ENCODE assay signal across 7 mouse cellular contexts in the genomic region with DNA sequence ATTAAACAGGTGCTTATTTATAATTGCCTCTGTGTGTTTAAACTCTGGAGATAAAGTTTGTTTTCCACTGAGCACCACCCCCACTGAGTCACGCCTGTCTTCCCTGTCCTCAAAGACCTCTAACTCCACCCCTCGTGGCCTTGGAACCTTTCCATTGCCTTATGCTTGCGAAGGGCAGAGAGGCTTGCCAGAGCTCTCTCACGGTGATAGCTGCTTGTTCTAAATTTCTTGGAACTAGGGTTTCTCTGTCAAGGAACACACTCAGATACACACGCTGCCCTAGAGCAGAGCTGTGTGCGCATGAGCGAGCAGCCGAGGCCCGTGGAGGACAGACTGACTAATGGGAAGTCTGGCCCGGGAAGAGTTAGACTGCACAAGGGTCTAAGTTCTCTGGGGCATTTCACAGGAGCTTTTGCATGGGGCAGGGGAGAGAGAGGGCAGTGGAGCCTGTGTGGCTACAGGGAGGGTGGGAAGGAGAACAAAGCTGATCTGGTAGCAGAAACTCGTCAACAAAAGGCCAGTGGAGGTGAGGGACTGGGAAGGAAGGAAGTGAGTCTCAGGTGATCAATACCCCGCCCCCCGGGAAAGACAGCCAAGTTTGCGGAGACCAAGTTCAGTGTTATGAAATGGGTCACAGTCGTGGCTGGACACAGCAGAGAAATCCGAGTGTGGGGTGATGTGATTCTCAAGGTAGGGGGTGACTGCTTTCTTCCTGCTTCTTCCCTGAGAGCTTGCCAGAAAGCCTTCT. TPM values are rescaled to one million over a fixed set of nuclear protein-coding genes. Genes with fewer than 3 reads are reported as not detected.
DNase-seq lines count a peak whose midpoint lies in the region; ATAC-seq and TF ChIP-seq lines count a peak whose summit lies in the region.

No protein-coding gene starts in this region.

- peak; percentile 56 for ATAC-seq in heart, embryonic 12.5 days (ENCODE audit: insufficient number of reproducible peaks, low FRiP score)
- peak; percentile 88 for ATAC-seq in stomach, postnatal 0 days (ENCODE audit: low FRiP score, low TSS enrichment)

- H3K36me3 ChIP-seq in heart, embryonic 12.5 days = no peaks in the 10 kb centered on the region
- H3K36me3 ChIP-seq in stomach, postnatal 0 days (ENCODE audit: control insufficient read depth, insufficient read depth, low read length) = no peaks in the 10 kb centered on the region

- H3K9me3 ChIP-seq in heart, embryonic 12.5 days (replicated peaks) = no peaks in the 10 kb centered on the region
- no peaks in the 10 kb centered on the region for H3K9me3 ChIP-seq in stomach, postnatal 0 days (ENCODE audit: control insufficient read depth, low read length)

- peak; percentile 83 for DNase-seq in urinary bladder, postnatal 14 days (ENCODE audit: low spot score)
- DNase-seq in urinary bladder, adult 2 months (ENCODE audit: low spot score) = no peak
- DNase-seq in brain, adult 2 months (ENCODE audit: low read depth, low spot score) = peak; percentile 67
- peak; percentile 92 to 93 for DNase-seq in kidney, postnatal 36 days
- peak; percentile 84 for DNase-seq in stomach, postnatal 0 days (ENCODE audit: low spot score)
- DNase-seq in layer of hippocampus, adult 9-10 months (ENCODE audit: low spot score) = no peak

- peak overlapping the region; percentile 20 for H3K4me2 ChIP-seq in heart, embryonic 12.5 days
- H3K4me2 ChIP-seq in stomach, postnatal 0 days (replicated peaks; ENCODE audit: low read depth) = peak overlapping the region; percentile 43

- 44% methylated on average over 16 of the region's 16 CpGs for WGBS in heart, embryonic 12.5 days
- WGBS in stomach, postnatal 0 days = 20% methylated on average over 16 of the region's 16 CpGs

- no peak for TF ChIP-seq EP300 in stomach, postnatal 0 days (optimal IDR thresholded peaks at IDR 0.05)

- H3K4me3 ChIP-seq in heart, embryonic 12.5 days = no peak overlapping the region
- H3K4me3 ChIP-seq in stomach, postnatal 0 days (ENCODE audit: low read depth, low read length) = no peak overlapping the region

- H3K9ac ChIP-seq in heart, embryonic 12.5 days = peak overlapping the region; percentile 41; the same call in 1 of the 2 replicates
- H3K9ac ChIP-seq in stomach, postnatal 0 days (ENCODE audit: low read length) = peak overlapping the region; percentile 35; the same call in 1 of the 2 replicates

- H3K27ac ChIP-seq in heart, embryonic 12.5 days (ENCODE audit: poor library complexity, severe bottlenecking) = peak overlapping the region; percentile 73
- H3K27ac ChIP-seq in stomach, postnatal 0 days (replicated peaks) = peak overlapping the region; percentile 90

- peaks cover 41% of the 10 kb centered on the region for H3K4me1 ChIP-seq in heart, embryonic 12.5 days (replicated peaks)
- peaks cover 8% of the 10 kb centered on the region; the same call in 1 of the 2 replicates for H3K4me1 ChIP-seq in stomach, postnatal 0 days (replicated peaks; ENCODE audit: control insufficient read depth, insufficient read depth)

- H3K27me3 ChIP-seq in heart, embryonic 12.5 days (replicated peaks) = no peaks in the 10 kb centered on the region
- H3K27me3 ChIP-seq in stomach, postnatal 0 days (ENCODE audit: control insufficient read depth, insufficient read depth, low read length) = no peaks in the 10 kb centered on the region

- no peak for TF ChIP-seq CTCF in stomach, postnatal 0 days (IDR thresholded peaks at IDR 0.05; ENCODE audit: low read depth)

RNA-seq across cellular contexts. Expression of a gene that starts 51.1 kb away (rescaled TPM):
- 24.4 and 28.1 TPM in 2 replicates for polyA plus RNA-seq in urinary bladder, adult 2 months (2012; rRNA removed)
- 24.2 and 25.4 TPM in 2 replicates for polyA plus RNA-seq in heart, embryonic 12.5 days (2016; fragmentation: Nextera tagmentation; extraction: Ambion mirVana)
- 20.1 and 24.9 TPM in 2 replicates for polyA plus RNA-seq in stomach, postnatal 0 days (2015; fragmentation: Nextera tagmentation; extraction: Ambion mirVana)

Comparison
In these comparisons a context has a peak if more than half of its experiments do, and no peak if none do; other contexts are left out.
1. DNase-seq: peak in urinary bladder, postnatal 14 days (single experiment), brain, adult 2 months (single experiment), kidney, postnatal 36 days (2 of 2) and stomach, postnatal 0 days (single experiment); none in urinary bladder, adult 2 months (single experiment) and layer of hippocampus, adult 9-10 months (single experiment).